Mouse (Mus musculus): ENCODE data around the gene Adamts14. TPM values are rescaled to one million over a fixed set of nuclear protein-coding genes. Genes with fewer than 3 reads are reported as not detected.

Adamts14 gene
- polyA plus RNA-seq, 2 experiments: 0.13 to 0.21 TPM

DNA sequence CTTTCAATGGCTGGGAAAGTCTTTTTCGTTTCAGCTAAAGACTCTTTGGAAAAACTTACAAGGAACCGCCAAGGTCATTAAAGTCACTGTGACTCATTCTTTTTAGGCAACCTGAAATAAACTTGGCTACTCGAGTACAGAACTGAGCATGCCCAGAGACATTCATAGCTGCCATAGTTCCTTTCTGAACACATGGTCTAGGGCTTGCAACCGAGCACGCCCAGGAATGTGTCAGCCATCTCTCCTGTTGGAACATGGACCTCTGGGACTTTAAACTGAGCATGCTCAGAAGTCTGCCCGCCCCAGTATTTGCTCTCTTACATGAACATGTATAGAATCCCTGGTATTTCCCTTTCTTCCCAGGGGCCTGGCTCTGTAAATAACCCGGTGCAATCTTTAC is 13.0 kb upstream of the Adamts14 start:
- H3K4me2 ChIP-seq (ENCODE audit: low read depth): no peak overlapping the region
- ATAC-seq (ENCODE audit: insufficient read depth): no peak
- H3K27me3 ChIP-seq (ENCODE audit: control insufficient read depth, insufficient read depth, low read length): no peaks in the 10 kb centered on the region
- no peak for DNase-seq (ENCODE audit: low read depth in 3 of 3, low spot score in 3 of 3)
- peaks cover 0 to 2% of the 10 kb centered on the region in 2 experiments; a peak in 1 of 4 replicates for H3K4me1 ChIP-seq (replicated peaks; ENCODE audit: control insufficient read depth in 2 of 2, insufficient read depth in 2 of 2, low read length in 1 of 2)
- no peak for TF ChIP-seq EP300 (IDR thresholded peaks at IDR 0.05; ENCODE audit: low read depth)
- TF ChIP-seq CTCF (IDR thresholded peaks at IDR 0.05; ENCODE audit: low read depth): no peak
- H3K27ac ChIP-seq: no peak overlapping the region
- no peaks in the 10 kb centered on the region for H3K36me3 ChIP-seq (replicated peaks; ENCODE audit: control insufficient read depth, insufficient read depth, low read depth)
- H3K9ac ChIP-seq (replicated peaks): no peak overlapping the region
- H3K9me3 ChIP-seq (ENCODE audit: control insufficient read depth, low read length): no peaks in the 10 kb centered on the region
- 49% methylated on average over 7 of the region's 7 CpGs for WGBS (ENCODE audit: insufficient replicate concordance)
- no peak overlapping the region for H3K4me3 ChIP-seq (ENCODE audit: insufficient read depth in 1 of 2, low read depth in 2 of 2, low read length in 2 of 2)

DNA sequence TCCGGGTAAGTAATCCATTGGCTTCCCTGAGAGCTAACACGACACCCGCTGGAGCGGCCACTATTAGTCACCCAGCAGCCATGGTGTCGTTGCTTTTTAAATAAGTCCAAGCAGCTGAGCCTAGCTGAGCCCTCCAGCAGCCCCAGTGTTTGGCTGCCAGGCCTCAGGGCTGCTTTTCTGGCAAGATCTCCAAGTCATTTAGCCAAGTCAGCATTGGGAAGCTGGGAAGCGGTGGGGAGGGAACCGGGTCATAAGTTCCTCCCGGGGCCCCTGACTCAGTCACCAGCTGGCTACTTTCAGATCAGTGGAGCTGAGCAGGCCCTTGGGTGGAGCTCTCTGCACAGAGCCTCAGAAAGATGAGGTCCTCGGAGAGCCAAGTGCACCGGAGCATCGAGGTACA is 12.0 kb upstream of the Adamts14 start:
- Histone ChIP-seq H3K9me3 (ENCODE audit: control insufficient read depth, low read length) (no peaks in the 10 kb centered on the region), H3K9ac (replicated peaks) (no peak overlapping the region), H3K27ac (no peak overlapping the region), H3K4me2 (ENCODE audit: low read depth) (no peak overlapping the region), H3K27me3 (ENCODE audit: control insufficient read depth, insufficient read depth, low read length) (no peaks in the 10 kb centered on the region), H3K36me3 (replicated peaks; ENCODE audit: control insufficient read depth, insufficient read depth, low read depth) (no peaks in the 10 kb centered on the region), H3K4me3 (ENCODE audit: insufficient read depth in 1 of 2, low read depth in 2 of 2, low read length in 2 of 2) (no peak overlapping the region), H3K4me1 (replicated peaks; ENCODE audit: control insufficient read depth in 2 of 2, insufficient read depth in 2 of 2, low read length in 1 of 2) (peaks cover 0 to 2% of the 10 kb centered on the region in 2 experiments; a peak in 1 of 4 replicates)
- TF ChIP-seq EP300 (IDR thresholded peaks at IDR 0.05; ENCODE audit: low read depth): no peak
- TF ChIP-seq CTCF (IDR thresholded peaks at IDR 0.05; ENCODE audit: low read depth): no peak
- DNase-seq (ENCODE audit: low read depth in 3 of 3, low spot score in 3 of 3) (no peak), ATAC-seq (ENCODE audit: insufficient read depth) (no peak)
- 72% methylated on average over 11 of the region's 11 CpGs for WGBS (ENCODE audit: insufficient replicate concordance)

DNA sequence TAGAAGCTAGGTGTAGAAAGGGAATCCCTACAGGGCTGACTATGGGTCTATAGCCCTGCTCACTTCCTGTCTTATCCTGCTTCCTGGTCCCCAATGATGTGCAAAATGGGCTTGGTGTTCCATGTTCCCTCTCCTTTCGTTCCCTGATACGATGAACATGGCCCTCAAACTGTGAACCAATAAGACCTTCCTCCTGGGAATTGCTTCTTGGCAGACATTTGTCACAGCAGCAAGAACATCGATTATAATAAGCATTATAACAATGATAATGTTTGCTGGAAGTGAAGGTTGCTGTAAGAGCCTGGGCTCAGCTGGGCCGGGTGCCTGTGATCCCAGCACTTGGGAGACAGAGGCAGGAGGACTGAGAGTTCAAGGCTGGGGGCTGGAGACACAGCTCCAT is 11.1 kb upstream of the Adamts14 start:
- ATAC-seq (ENCODE audit: insufficient read depth): no peak
- TF ChIP-seq CTCF (IDR thresholded peaks at IDR 0.05; ENCODE audit: low read depth) (no peak), EP300 (IDR thresholded peaks at IDR 0.05; ENCODE audit: low read depth) (no peak)
- Histone ChIP-seq H3K9ac (replicated peaks) (no peak overlapping the region), H3K27me3 (ENCODE audit: control insufficient read depth, insufficient read depth, low read length) (no peaks in the 10 kb centered on the region), H3K4me2 (ENCODE audit: low read depth) (no peak overlapping the region), H3K27ac (no peak overlapping the region), H3K9me3 (ENCODE audit: control insufficient read depth, low read length) (no peaks in the 10 kb centered on the region), H3K4me1 (replicated peaks; ENCODE audit: control insufficient read depth in 2 of 2, insufficient read depth in 2 of 2, low read length in 1 of 2) (peaks cover 0 to 2% of the 10 kb centered on the region in 2 experiments; a peak in 1 of 4 replicates), H3K36me3 (replicated peaks; ENCODE audit: control insufficient read depth, insufficient read depth, low read depth) (no peaks in the 10 kb centered on the region), H3K4me3 (ENCODE audit: insufficient read depth in 1 of 2, low read depth in 2 of 2, low read length in 2 of 2) (no peak overlapping the region)
- no peak for DNase-seq (ENCODE audit: low read depth in 3 of 3, low spot score in 3 of 3)
- WGBS (ENCODE audit: insufficient replicate concordance): 54% methylated on average over 4 of the region's 4 CpGs

DNA sequence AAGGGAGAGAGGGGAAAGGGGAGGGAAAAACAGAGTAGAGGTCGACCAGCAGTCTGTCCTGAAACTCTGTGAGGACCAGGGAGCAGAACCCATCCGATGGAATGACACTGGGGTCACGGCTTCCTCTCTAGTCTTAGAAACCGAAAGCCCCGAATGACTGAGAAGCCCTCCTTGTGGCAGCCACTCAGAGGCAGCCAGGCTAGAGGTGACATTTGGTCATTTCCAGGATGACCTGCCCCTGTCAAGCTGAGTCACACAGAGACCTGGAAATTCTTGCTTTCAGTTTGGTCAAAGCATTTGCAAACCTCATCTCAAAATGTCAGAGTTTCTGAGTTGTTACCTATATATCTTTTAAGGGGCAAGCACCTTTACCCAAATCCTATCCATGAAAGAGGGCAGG is 7.9 kb upstream of the Adamts14 start:
- Histone ChIP-seq H3K4me2 (ENCODE audit: low read depth) (no peak overlapping the region), H3K4me1 (replicated peaks; ENCODE audit: control insufficient read depth in 2 of 2, insufficient read depth in 2 of 2, low read length in 1 of 2) (peaks cover 0 to 6% of the 10 kb centered on the region in 2 experiments; a peak in 1 of 4 replicates), H3K27ac (no peak overlapping the region), H3K9ac (replicated peaks) (no peak overlapping the region), H3K27me3 (ENCODE audit: control insufficient read depth, insufficient read depth, low read length) (no peaks in the 10 kb centered on the region), H3K9me3 (ENCODE audit: control insufficient read depth, low read length) (no peaks in the 10 kb centered on the region), H3K4me3 (ENCODE audit: insufficient read depth in 1 of 2, low read depth in 2 of 2, low read length in 2 of 2) (no peak overlapping the region), H3K36me3 (replicated peaks; ENCODE audit: control insufficient read depth, insufficient read depth, low read depth) (no peaks in the 10 kb centered on the region)
- 51% methylated on average over 5 of the region's 5 CpGs for WGBS (ENCODE audit: insufficient replicate concordance)
- DNase-seq (ENCODE audit: low read depth in 3 of 3, low spot score in 3 of 3) (no peak), ATAC-seq (ENCODE audit: insufficient read depth) (no peak)
- TF ChIP-seq EP300 (IDR thresholded peaks at IDR 0.05; ENCODE audit: low read depth) (no peak), CTCF (IDR thresholded peaks at IDR 0.05; ENCODE audit: low read depth) (no peak)

DNA sequence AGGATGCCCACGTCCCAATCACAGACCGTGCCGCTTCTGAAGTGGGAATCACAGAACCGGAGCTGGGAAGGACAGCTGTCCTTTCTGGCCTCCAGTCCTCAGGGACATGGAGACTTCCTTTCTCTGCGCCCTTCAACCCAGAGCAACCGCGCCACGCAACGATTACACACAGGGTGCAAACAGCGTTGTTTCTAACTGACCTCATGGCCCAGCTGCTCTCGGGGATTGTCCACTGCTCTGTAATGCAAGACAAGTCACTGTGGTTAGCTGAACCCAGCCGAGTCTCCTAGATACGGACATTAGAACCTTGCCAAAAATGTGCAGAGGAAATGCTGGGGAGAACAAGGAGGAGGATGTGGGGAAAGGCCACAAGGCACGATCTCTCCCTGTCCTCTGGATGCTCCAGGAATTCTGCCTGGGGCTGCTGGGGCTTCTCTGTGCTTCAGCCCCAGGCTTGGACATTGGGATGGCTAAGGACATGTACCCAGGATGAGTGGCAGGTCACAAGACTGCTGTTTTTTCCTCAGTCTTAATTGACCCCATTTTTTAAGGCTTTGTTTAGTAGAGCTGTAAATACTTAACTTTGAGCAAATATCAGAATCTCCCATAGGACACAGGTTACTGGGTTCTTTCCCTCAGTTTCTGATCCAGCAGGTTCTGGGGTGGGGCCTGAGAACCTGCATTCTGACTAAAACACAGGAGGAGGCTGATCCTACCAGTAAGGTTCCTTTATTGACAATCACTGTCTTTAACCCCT is 4.9 kb upstream of the Adamts14 start:
- 0 out of 4 replicates have a peak, but pooled peaks cover 0 to 7% of the 10 kb centered on the region in 2 experiments for H3K4me1 ChIP-seq (replicated peaks; ENCODE audit: control insufficient read depth in 2 of 2, insufficient read depth in 2 of 2, low read length in 1 of 2)
- ATAC-seq (ENCODE audit: insufficient read depth): no peak
- H3K27me3 ChIP-seq (ENCODE audit: control insufficient read depth, insufficient read depth, low read length): peaks cover 11% of the 10 kb centered on the region
- 33% methylated on average over 14 of the region's 14 CpGs for WGBS (ENCODE audit: insufficient replicate concordance)
- no peak overlapping the region for H3K4me3 ChIP-seq (ENCODE audit: insufficient read depth in 1 of 2, low read depth in 2 of 2, low read length in 2 of 2)
- DNase-seq (ENCODE audit: low read depth in 3 of 3, low spot score in 3 of 3): no peak
- H3K9me3 ChIP-seq (ENCODE audit: control insufficient read depth, low read length): no peaks in the 10 kb centered on the region
- H3K36me3 ChIP-seq (replicated peaks; ENCODE audit: control insufficient read depth, insufficient read depth, low read depth): no peaks in the 10 kb centered on the region
- H3K4me2 ChIP-seq (ENCODE audit: low read depth): no peak overlapping the region
- no peak overlapping the region for H3K9ac ChIP-seq (replicated peaks)
- TF ChIP-seq EP300 (IDR thresholded peaks at IDR 0.05; ENCODE audit: low read depth): no peak
- TF ChIP-seq CTCF (IDR thresholded peaks at IDR 0.05; ENCODE audit: low read depth): no peak
- H3K27ac ChIP-seq: no peak overlapping the region

Data from liver, embryonic 14.5 days (tissue).